Mouse (Mus musculus): Measurements from ENCODE around the gene Tmem253.

The Tmem253 gene

DNA sequence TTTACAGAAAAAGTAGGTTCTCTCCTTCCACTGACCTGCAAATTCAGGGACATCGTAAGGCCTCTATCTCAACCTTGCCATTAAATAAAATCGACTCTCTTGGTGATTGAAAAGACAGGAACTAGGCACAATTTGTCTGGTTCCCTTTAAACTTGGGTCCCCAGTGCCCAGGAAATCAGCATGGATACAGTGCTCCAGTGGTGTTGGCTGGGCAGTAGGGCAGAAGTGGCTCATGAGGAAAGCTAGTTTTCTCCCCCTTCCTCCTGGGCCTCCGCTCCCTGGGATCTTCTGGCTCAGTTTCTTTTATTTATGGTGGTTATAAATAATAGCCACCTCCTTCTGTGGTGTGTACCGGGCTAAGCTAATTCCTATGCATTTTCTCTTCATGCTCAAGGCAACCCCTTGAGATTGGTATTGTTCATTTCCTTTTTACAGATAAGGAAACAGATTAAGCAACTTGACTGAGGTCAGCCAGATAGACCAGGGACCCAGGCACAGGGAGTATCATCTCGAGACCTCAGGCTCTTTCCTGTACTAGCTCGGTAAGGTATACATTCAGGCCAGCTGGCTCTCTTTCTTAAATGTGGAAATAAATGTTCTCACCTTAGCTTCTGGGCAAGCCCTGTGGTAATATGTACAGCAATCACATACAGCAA, at the start of gene Tmem253:
Gene Tmem253, plus strand, starts transcription at position 214 of the 656 bp plus-strand sequence.
- in situ Hi-C loops (cut with MboI; ENCODE audit: unreplicated experiment in 2 of 2) = loop anchor here (10.0 to 25.0 kb wide), 4 partner anchors 89 to 928 kb away; partner anchors contain the start of genes Ang (in 1 of the 2), Ang4 (in 1 of the 2), Eddm3b (in 1 of the 2) and Hnrnpc (in 1 of the 2)

DNA sequence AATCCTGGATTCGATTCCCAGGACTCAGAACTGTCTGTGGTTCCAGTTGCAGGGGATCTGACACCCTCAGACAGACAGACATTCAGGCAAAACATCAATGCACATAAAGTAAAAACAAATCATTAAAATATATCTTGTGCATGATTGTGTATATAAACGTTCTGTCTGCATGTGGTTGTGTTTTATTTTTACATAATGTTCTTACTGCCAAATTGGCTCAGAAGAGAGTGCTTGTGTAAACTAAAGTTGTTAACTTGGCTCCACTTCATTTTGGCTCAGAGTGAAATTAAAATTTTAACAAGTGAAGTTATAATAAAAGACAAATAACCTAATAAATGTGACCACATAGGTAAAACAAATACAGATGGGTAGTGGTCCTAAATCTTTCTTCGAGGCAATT, 48.1 kb upstream of the Tmem253 start:
- in situ Hi-C loops (cut with MboI; ENCODE audit: unreplicated experiment in 2 of 2) = no loop called here

DNA sequence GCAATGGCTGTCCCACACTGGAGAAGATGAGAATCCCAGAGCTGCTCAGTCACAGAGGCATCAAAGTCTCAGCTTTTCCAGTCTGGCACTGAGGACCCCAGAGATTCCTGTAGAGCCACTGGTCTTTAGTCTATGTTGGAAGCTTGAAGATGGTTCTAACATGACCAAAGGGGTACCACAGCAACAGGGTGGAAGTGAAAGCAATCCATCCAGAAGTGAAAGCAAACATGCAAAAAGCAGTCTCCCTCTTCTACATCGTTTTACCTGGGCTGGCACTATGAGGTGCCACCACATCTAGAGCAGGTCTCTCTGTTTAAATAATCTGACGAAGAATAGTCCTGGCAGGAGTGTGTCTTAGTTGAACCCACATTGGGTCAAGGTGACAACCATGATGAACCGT, 36.2 kb upstream of the Tmem253 start:
- in situ Hi-C loops (cut with MboI; ENCODE audit: unreplicated experiment in 2 of 2) = no loop called here

DNA sequence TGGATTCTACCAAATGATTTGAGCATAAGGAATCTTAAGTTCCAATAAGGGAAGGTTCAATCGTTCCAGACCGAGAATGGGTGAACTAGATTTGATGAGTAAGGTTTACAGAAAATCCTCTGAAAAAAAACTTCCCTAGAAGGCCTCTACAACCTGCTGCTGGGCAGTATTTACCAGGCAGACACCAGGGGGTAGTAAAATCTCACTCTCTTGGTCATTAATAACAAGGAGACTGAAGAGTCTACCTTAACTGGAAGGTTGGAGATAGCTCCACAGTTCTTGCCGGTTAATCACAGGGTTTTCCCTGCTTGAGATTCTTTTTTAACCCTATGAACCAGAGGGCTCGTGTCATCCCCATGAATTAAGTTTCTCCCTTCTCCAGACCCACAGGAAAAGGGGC, 32.2 kb upstream of the Tmem253 start:
- in situ Hi-C loops (cut with MboI; ENCODE audit: unreplicated experiment in 2 of 2) = no loop called here

DNA sequence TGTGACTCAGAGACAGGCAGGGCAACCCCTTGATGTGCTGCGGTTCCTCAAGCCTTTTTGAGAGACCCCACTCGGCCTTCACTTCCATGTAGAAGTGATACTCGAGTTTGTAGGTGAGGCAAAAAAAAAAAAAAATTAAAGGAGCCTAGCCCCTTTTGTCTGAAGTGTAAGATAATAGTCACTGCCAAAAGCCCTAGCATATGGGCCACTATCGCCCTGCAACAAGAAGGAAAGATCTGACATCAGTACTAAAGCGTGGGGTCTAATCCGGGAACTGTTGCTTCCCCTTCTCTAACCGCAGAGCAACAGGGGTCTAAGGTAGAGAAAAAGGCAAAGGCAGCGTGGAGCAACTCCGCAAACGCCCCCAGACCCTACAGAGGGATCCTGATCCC, 31.6 kb upstream of the Tmem253 start:
- in situ Hi-C loops (cut with MboI; ENCODE audit: unreplicated experiment in 2 of 2) = no loop called here

- in situ Hi-C loops (cut with MboI; ENCODE audit: unreplicated experiment in 2 of 2) = no loop called here
Observed at GRCm38 (mm10) chr14:51984247-51985231, 30.9 kb upstream of the Tmem253 start, which contains the start of gene Arhgef40. Arhgef40 (plus strand) TSS chr14:51984719.

GRCm38 (mm10) chr14:51985301-51986152, 29.9 kb upstream of the Tmem253 start:
- in situ Hi-C loops (cut with MboI; ENCODE audit: unreplicated experiment in 2 of 2) = no loop called here

- in situ Hi-C loops (cut with MboI; ENCODE audit: unreplicated experiment in 2 of 2) = no loop called here
Observed at GRCm38 (mm10) chr14:51986153-51986505, 29.3 kb upstream of the Tmem253 start.

DNA sequence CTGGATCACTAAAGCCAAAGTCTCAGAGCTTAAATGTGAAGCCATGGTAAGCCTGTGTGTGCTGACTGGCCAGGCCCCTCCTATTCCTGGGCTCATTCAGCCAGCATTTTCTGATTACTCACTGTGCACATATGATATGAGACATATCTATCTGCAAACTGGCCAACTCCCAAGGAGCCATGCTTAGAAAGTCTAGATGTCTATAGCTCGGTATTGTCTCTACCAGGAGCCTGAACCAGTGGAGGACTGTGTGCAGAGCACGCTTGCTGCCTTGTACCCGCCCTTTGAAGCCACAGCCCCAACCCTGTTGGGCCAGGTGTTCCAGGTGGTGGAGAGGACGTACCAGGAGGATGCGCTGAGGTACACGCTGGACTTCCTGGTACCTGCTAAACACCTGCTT, 28.3 kb upstream of the Tmem253 start:
- in situ Hi-C loops (cut with MboI; ENCODE audit: unreplicated experiment in 2 of 2) = no loop called here

DNA sequence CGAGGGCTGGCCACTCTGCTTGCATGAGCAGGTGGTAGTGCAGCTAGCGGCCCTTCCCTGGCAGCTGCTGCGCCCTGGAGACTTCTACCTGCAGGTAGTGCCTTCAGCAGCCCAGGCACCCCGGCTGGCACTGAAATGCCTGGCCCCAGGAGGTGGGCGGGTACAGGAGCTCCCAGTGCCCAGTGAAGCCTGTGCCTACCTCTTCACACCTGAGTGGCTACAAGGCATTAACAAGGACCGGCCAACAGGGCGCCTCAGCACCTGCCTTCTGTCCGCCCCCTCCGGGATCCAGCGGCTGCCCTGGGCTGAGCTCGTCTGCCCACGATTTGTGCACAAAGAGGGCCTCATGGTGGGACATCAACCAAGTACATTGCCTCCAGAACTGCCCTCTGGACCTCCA, 26.7 kb upstream of the Tmem253 start:
- in situ Hi-C loops (cut with MboI; ENCODE audit: unreplicated experiment in 2 of 2) = no loop called here

DNA sequence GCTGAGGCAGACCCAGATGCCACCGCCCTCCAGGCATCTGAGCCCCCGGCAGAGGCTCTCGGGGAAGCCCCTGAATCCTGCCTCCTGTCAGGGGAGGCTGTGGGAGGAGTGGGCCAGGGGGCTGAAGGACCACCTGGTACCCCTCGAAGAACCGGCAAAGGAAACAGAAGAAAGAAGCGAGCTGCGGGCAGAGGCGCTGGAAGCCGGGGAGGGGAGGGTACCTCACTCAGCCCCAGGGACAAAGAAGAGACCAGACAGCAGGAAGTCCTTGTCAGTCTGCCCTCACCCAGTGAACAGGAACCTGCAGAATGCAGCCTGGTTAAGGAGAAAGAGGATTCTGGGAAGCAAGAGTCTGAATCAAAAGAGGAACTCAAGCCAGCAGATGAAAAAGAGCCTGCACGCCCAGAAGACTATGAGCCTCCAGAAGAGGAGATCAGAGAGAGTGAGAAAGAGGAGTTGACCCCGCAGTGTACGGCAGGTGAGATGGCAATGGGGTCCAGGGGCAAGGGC, 25.9 kb upstream of the Tmem253 start:
- in situ Hi-C loops (cut with MboI; ENCODE audit: unreplicated experiment in 2 of 2) = no loop called here

DNA sequence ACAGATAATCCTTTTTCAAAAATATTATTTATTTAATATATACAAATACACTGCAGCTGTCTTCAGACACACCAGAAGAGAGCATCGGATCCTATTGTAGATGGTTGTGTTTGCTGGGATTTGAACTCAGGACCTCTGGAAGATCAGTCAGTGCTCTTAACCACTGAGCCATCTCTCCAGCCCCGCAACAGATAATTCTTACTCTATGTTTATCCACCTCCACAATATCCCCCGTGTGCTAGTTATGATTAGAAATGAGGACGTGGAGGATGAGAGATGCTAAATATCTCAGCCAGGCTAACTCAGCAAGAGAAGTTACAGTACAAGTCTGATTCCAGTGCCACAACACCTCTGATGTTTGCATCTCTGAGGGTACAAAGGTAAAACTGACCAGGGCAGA, 21.0 kb upstream of the Tmem253 start:
- in situ Hi-C loops (cut with MboI; ENCODE audit: unreplicated experiment in 2 of 2) = no loop called here

GRCm38 (mm10) chr14:51995219-51995871, 20.1 kb upstream of the Tmem253 start:
- in situ Hi-C loops (cut with MboI; ENCODE audit: unreplicated experiment in 2 of 2) = no loop called here

- in situ Hi-C loops (cut with MboI; ENCODE audit: unreplicated experiment in 2 of 2) = no loop called here
Observed at GRCm38 (mm10) chr14:51996231-51996841, 19.1 kb upstream of the Tmem253 start.

DNA sequence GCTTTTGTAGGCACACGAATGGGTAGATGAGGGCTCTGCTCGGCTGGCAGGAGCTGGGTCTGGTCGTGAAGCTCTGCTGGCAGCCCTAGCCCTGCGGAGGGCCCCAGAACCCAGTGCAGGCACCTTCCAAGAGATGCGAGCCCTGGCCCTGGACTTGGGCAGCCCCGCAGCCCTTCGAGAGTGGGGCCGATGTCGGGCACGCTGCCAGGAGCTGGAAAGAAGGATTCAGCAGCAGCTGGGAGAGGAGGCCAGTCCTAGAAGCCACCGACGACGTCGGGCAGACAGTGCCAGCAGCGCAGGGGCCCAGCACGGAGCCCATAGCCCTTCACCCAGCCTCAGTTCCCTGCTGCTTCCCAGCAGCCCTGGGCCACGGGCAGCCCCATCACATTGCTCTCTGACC, 18.6 kb upstream of the Tmem253 start:
- in situ Hi-C loops (cut with MboI; ENCODE audit: unreplicated experiment in 2 of 2) = no loop called here

DNA sequence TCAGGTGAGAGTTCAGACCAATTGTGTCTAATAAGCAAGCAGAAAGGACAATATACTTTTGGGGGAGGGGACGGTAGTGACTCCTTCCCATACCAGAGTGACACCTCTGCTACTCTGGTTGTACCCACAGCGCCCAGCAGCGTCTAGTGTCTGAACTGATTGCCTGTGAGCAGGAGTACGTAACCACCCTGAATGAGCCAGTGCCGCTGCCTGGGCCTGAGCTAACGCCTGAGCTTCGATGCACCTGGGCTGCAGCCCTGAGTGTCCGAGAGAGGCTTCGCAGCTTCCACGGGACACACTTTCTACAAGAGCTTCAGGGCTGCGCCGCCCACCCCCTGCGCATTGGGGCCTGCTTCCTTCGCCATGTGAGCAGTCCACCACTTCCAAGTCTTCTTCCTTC, 18.0 kb upstream of the Tmem253 start:
- in situ Hi-C loops (cut with MboI; ENCODE audit: unreplicated experiment in 2 of 2) = no loop called here

GRCm38 (mm10) chr14:52003981-52004495, 11.4 kb upstream of the Tmem253 start:
- in situ Hi-C loops (cut with MboI; ENCODE audit: unreplicated experiment in 2 of 2) = loop anchor here (25.0 kb wide), 3 partner anchors 242 to 917 kb away; partner anchors contain the start of genes Ang (in 1 of the 2), Ang4 (in 1 of the 2), Eddm3b (in 1 of the 2) and Rnase4 (in 1 of the 2)

DNA sequence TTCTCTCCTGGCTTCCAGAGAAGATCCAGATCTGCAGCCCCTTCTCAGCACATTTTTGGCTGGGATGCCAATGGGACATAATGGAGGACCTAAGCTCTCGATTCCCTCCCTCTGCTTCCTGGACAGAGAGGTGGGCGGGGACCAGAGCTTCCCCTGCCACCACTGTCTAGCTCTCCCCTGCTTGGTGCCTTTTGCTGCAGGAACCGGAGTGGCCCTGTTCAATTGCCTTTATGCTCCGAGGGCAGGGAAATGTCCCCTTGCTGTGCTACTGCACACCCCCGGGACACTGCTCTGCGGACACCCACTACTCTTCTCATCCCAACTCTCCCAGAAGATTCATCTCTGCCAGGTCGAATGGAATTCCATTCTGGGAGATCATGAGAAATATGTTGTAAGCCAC, 10.3 kb upstream of the Tmem253 start:
- in situ Hi-C loops (cut with MboI; ENCODE audit: unreplicated experiment in 2 of 2) = loop anchor here (25.0 kb wide), 3 partner anchors 243 to 918 kb away; partner anchors contain the start of genes Ang (in 1 of the 2), Ang4 (in 1 of the 2), Eddm3b (in 1 of the 2) and Rnase4 (in 1 of the 2)

GRCm38 (mm10) chr14:52005616-52006015, 9.8 kb upstream of the Tmem253 start:
- in situ Hi-C loops (cut with MboI; ENCODE audit: unreplicated experiment in 2 of 2) = loop anchor here (25.0 kb wide), 3 partner anchors 243 to 918 kb away; partner anchors contain the start of genes Ang (in 1 of the 2), Ang4 (in 1 of the 2), Eddm3b (in 1 of the 2) and Rnase4 (in 1 of the 2)

Data from v-Abl transformed pro-B cells (cell line).